Mouse (Mus musculus): ENCODE measurements around the gene Gm21188. TPM values are rescaled to one million over a fixed set of nuclear protein-coding genes. Genes with fewer than 3 reads are reported as not detected.

Gm21188 gene
- polyA plus RNA-seq, 1 experiment from 2014 or later, result not detected

Other genes with a start within 250 kb of the Gm21188 start
- not detected in 2 replicates for gene AF067063, start 222.0 kb downstream of the Gm21188 start, polyA plus RNA-seq (2015; fragmentation: Nextera tagmentation; extraction: Ambion mirVana)
- not detected in 2 replicates for gene D13Ertd608e, start 216.2 kb downstream of the Gm21188 start, polyA plus RNA-seq (2015; fragmentation: Nextera tagmentation; extraction: Ambion mirVana)
- gene Tcstv1, start 157.4 kb downstream of the Gm21188 start, polyA plus RNA-seq (2015; fragmentation: Nextera tagmentation; extraction: Ambion mirVana), result not detected in 2 replicates
- not detected in 2 replicates for gene Gm21761, start 122.9 kb downstream of the Gm21188 start, polyA plus RNA-seq (2015; fragmentation: Nextera tagmentation; extraction: Ambion mirVana)
- not detected in 2 replicates for gene B020031M17Rik, start 101.4 kb downstream of the Gm21188 start, polyA plus RNA-seq (2015; fragmentation: Nextera tagmentation; extraction: Ambion mirVana)
- not detected in 2 replicates for gene Gm36079, start 25.2 kb downstream of the Gm21188 start, polyA plus RNA-seq (2015; fragmentation: Nextera tagmentation; extraction: Ambion mirVana)
- not detected in 2 replicates for gene Gm20767, start 88.1 kb upstream of the Gm21188 start, polyA plus RNA-seq (2015; fragmentation: Nextera tagmentation; extraction: Ambion mirVana)
- gene Gm21818, start 120.2 kb upstream of the Gm21188 start, polyA plus RNA-seq (2015; fragmentation: Nextera tagmentation; extraction: Ambion mirVana), result not detected in 2 replicates
- not detected in 2 replicates for gene Gm21762, start 163.8 kb upstream of the Gm21188 start, polyA plus RNA-seq (2015; fragmentation: Nextera tagmentation; extraction: Ambion mirVana)
- gene Gm21731, start 186.9 kb upstream of the Gm21188 start, polyA plus RNA-seq (2015; fragmentation: Nextera tagmentation; extraction: Ambion mirVana), result not detected in 2 replicates
- not detected in 2 replicates for gene AF067061, start 210.9 kb upstream of the Gm21188 start, polyA plus RNA-seq (2015; fragmentation: Nextera tagmentation; extraction: Ambion mirVana)
- not detected in 2 replicates for gene BC147527, start 248.2 kb upstream of the Gm21188 start, polyA plus RNA-seq (2015; fragmentation: Nextera tagmentation; extraction: Ambion mirVana)

Data from hindbrain, embryonic 16.5 days (tissue).